Mouse (Mus musculus) MEL (cell line): Measurements from ENCODE around the gene Ddo.

Experiments used
- CTCF ChIP-seq, 3 experiments: IDR thresholded peaks in 2 of 3; conservative IDR thresholded peaks in 1 of 3; 2 replicates each; pipeline ENCODE4 v1.5.1; 2011 to 2012; ENCODE audit warnings: low read length in 3 of 3, low read depth in 2 of 3, mild to moderate bottlenecking in 2 of 3, improper control_type of control experiment in 1 of 3, inconsistent platforms in 1 of 3, mixed read lengths in 1 of 3, moderate library complexity in 1 of 3; ENCODE audit not compliant: control insufficient read depth in 1 of 3, insufficient read depth in 1 of 3, poor library complexity in 1 of 3, severe bottlenecking in 1 of 3
- E2F4 ChIP-seq: IDR thresholded peaks from 2 replicates; pipeline ENCODE4 v1.6.1; 2011; ENCODE audit warnings: low read depth, low read length, improper control_type of control experiment, borderline replicate concordance
- EP300 ChIP-seq, 2 experiments: IDR thresholded peaks; 2 replicates each; pipeline ENCODE4 v1.6.1; 2011; ENCODE audit warnings: improper control_type of control experiment in 2 of 2, low read length in 2 of 2, low read depth in 1 of 2, mild to moderate bottlenecking in 1 of 2
- JUND ChIP-seq: IDR thresholded peaks from 2 replicates; pipeline ENCODE4 v1.6.1; 2011; ENCODE audit warnings: low read depth, mild to moderate bottlenecking, improper control_type of control experiment, low read length
- MAX ChIP-seq: IDR thresholded peaks from 2 replicates; pipeline ENCODE4 v1.6.1; 2011; ENCODE audit warnings: low read length, improper control_type of control experiment

DNA sequence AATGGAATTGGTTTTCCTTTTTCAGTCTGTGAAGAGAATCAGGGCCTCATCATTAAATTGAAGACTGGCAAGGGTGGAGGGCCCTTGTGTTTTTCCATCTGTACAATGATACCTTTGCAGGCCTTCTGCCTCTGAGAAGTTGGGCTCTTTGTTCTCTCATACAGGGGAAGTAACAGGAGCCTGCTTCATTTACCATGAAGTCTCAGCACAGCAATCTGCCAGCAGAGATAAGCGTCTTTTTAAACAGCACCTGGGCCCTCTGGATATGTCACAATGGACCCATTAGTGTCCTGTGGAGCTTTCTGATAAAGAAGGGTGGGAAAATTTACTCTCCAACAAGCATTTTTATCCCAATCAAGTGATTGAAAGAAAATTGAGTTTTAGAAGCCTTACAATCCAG lies 59.1 kb downstream of the Ddo start:
- TF ChIP-seq MAX (no peak), CTCF (IDR thresholded peaks at IDR 0.05 in 2 of 3, conservative IDR thresholded peaks at IDR 0.05 in 1 of 3; ENCODE audit: control insufficient read depth in 1 of 3, insufficient read depth in 1 of 3, low read depth in 2 of 3, low read length in 3 of 3, poor library complexity in 1 of 3, severe bottlenecking in 1 of 3) (no peak), E2F4 (no peak), EP300 (IDR thresholded peaks at IDR 0.05; ENCODE audit: low read depth in 1 of 2, low read length in 2 of 2) (no peak), JUND (no peak)
